Mouse (Mus musculus) embryonic facial prominence, embryonic 12.5 days (tissue): ENCODE results near the gene Itpr2. TPM values are rescaled to one million over a fixed set of nuclear protein-coding genes. Genes with fewer than 3 reads are reported as not detected.

Experiments used
- ATAC-seq: fragments of 200-750 bp; cut with Nextera tagmentation; 2 replicates; pipeline ENCODE4 v1.8.0; 2017; ENCODE audit not compliant: insufficient number of reproducible peaks, insufficient read depth, low FRiP score, low TSS enrichment
- H3K27ac ChIP-seq: fragments of 300-500 bp; sonication (generic); 2 replicates; pipeline ENCODE4 v1.5.1; 2016; ENCODE audit warnings: mild to moderate bottlenecking
- H3K27me3 ChIP-seq: fragments of 300-500 bp; sonication (generic); 2 replicates; pipeline ENCODE4 v1.6.1; 2016; ENCODE audit warnings: mild to moderate bottlenecking, moderate library complexity
- H3K36me3 ChIP-seq: fragments of 300-500 bp; sonication (generic); 2 replicates; pipeline ENCODE4 v1.6.1; 2016; ENCODE audit warnings: mild to moderate bottlenecking
- H3K4me1 ChIP-seq: fragments of 300-500 bp; sonication (generic); 2 replicates; pipeline ENCODE4 v1.6.1; 2016
- H3K4me2 ChIP-seq: fragments of 300-500 bp; sonication (generic); replicated peaks from 2 replicates; pipeline ENCODE4 v1.6.1; 2016; ENCODE audit warnings: mild to moderate bottlenecking, moderate library complexity
- H3K4me3 ChIP-seq: fragments of 300-500 bp; sonication (generic); 2 replicates; pipeline ENCODE4 v1.5.1; 2016; ENCODE audit warnings: mild to moderate bottlenecking
- H3K9ac ChIP-seq: fragments of 300-500 bp; sonication (generic); 2 replicates; pipeline ENCODE4 v1.6.1; 2016; ENCODE audit warnings: mild to moderate bottlenecking, moderate library complexity
- H3K9me3 ChIP-seq: fragments of 300-500 bp; sonication (generic); 2 replicates; pipeline ENCODE4 v1.6.1; 2016; ENCODE audit warnings: mild to moderate bottlenecking, moderate library complexity
- WGBS: fragments of 180-500 bp; shearing (Covaris S2); methylation state at CpG from one replicate; pipeline ENCODE4 v1.1.7; 2016; 5-methylcytosine and 5-hydroxymethylcytosine counted together
- polyA plus RNA-seq: library from polyadenylated mRNA; unstranded; fragments of >200 nt; fragmentation: Nextera tagmentation; extraction: Ambion mirVana; gene quantifications from 2 replicates; pipeline ENCODE4 v1.2.1, GENCODE M21; 2016

The Itpr2 gene
- polyA plus RNA-seq, 1 experiment from 2014 or later: 5.9 TPM

- no peak overlapping the region for H3K9ac ChIP-seq
- H3K27ac ChIP-seq: 0 out of 2 replicates have a peak overlapping the region, but pooled peaks have one; percentile 31
- no peak overlapping the region for H3K4me2 ChIP-seq
- H3K4me3 ChIP-seq: no peak overlapping the region
- WGBS: 47% methylated on average over 3 of the region's 3 CpGs
- no peaks in the 10 kb centered on the region for H3K9me3 ChIP-seq
- no peak for ATAC-seq
- no peaks in the 10 kb centered on the region for H3K36me3 ChIP-seq
- peaks cover 13% of the 10 kb centered on the region for H3K4me1 ChIP-seq
- H3K27me3 ChIP-seq: no peaks in the 10 kb centered on the region
Measured at GRCm38 (mm10) chr6:146079734-146080443, 422.1 kb downstream of the Itpr2 start.

- Histone ChIP-seq H3K27me3 (no peaks in the 10 kb centered on the region), H3K4me2 (no peak overlapping the region), H3K4me1 (peaks cover 13% of the 10 kb centered on the region), H3K27ac (no peak overlapping the region), H3K36me3 (no peaks in the 10 kb centered on the region), H3K4me3 (no peak overlapping the region), H3K9ac (no peak overlapping the region), H3K9me3 (no peaks in the 10 kb centered on the region)
- WGBS: 43% methylated on average over 5 of the region's 5 CpGs
- no peak for ATAC-seq
Measured at GRCm38 (mm10) chr6:146079261-146079660, 422.8 kb downstream of the Itpr2 start.

- H3K4me1 ChIP-seq: peaks cover 13% of the 10 kb centered on the region
- WGBS: 82% methylated on average over 15 of the region's 15 CpGs
- H3K9ac ChIP-seq: no peak overlapping the region
- no peaks in the 10 kb centered on the region for H3K36me3 ChIP-seq
- no peak overlapping the region for H3K4me2 ChIP-seq
- no peaks in the 10 kb centered on the region for H3K27me3 ChIP-seq
- H3K4me3 ChIP-seq: no peak overlapping the region
- ATAC-seq: no peak
- no peak overlapping the region for H3K27ac ChIP-seq
- no peaks in the 10 kb centered on the region for H3K9me3 ChIP-seq
Measured at GRCm38 (mm10) chr6:146078136-146078535, 423.9 kb downstream of the Itpr2 start.

- WGBS: 76% methylated on average over 11 of the region's 11 CpGs
- Histone ChIP-seq H3K36me3 (no peaks in the 10 kb centered on the region), H3K27me3 (no peaks in the 10 kb centered on the region), H3K4me3 (no peak overlapping the region), H3K27ac (no peak overlapping the region), H3K9me3 (no peaks in the 10 kb centered on the region), H3K4me2 (no peak overlapping the region), H3K4me1 (peaks cover 13% of the 10 kb centered on the region), H3K9ac (no peak overlapping the region)
- no peak for ATAC-seq
Measured at GRCm38 (mm10) chr6:146077124-146077889, 424.7 kb downstream of the Itpr2 start.

GRCm38 (mm10) chr6:146072842-146073241 lies 429.2 kb downstream of the Itpr2 start:
- Histone ChIP-seq H3K36me3 (no peaks in the 10 kb centered on the region), H3K27ac (no peak overlapping the region), H3K4me2 (no peak overlapping the region), H3K4me3 (no peak overlapping the region), H3K9me3 (no peaks in the 10 kb centered on the region), H3K4me1 (no peaks in the 10 kb centered on the region), H3K27me3 (no peaks in the 10 kb centered on the region), H3K9ac (no peak overlapping the region)
- 74% methylated on average over 1 of the region's 1 CpGs for WGBS
- no peak for ATAC-seq

DNA sequence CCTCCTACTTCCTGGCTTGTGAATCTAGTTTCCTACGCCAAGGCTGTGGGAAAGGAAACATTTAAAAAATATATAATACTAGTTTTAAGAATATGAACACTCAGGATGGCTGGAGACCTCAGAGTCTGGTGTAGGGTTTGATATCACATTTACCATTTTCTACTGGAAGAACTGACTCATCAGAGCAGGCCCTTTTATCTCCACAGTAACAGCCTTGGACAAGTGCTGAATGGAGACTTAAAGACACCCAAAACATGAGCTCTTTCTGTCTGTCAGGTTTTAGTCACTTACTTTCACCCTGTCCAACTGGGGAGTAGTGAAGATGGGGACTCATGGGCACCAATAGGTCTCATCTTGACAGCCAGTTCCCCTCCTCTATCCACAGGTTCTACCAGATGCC lies 430.1 kb downstream of the Itpr2 start:
- Histone ChIP-seq H3K9ac (no peak overlapping the region), H3K27ac (no peak overlapping the region), H3K4me2 (no peak overlapping the region), H3K9me3 (no peaks in the 10 kb centered on the region), H3K4me1 (no peaks in the 10 kb centered on the region), H3K4me3 (no peak overlapping the region), H3K27me3 (no peaks in the 10 kb centered on the region), H3K36me3 (no peaks in the 10 kb centered on the region)
- WGBS: 97% methylated on average over 1 of the region's 1 CpGs
- ATAC-seq: no peak

Other genes with a start within 250 kb of the Itpr2 start
- 85.3 and 87.8 TPM in 2 replicates for gene Fgfr1op2, start 75.0 kb upstream of the Itpr2 start, polyA plus RNA-seq
- 75.6 and 80.9 TPM in 2 replicates for gene Ints13, start 75.6 kb upstream of the Itpr2 start, polyA plus RNA-seq
- gene Med21, start 140.3 kb upstream of the Itpr2 start, polyA plus RNA-seq: 130 and 143 TPM in 2 replicates
- 37.0 and 38.4 TPM in 2 replicates for gene Tm7sf3, start 140.6 kb upstream of the Itpr2 start, polyA plus RNA-seq
- 19.5 and 20.1 TPM in 2 replicates for gene Stk38l, start 222.8 kb upstream of the Itpr2 start, polyA plus RNA-seq